Mouse (Mus musculus): ENCODE measurements at regions not wholly inside any gene's neighbourhood (a gene's known extent, or its start where the extent isn't known, plus 50 kb on each side); places are given as distances from the start of the nearest gene placed in this dataset.
"Not testable (repeated sequence)": the region's sequence is repeated elsewhere in the genome, so short reads cannot be mapped to it uniquely, and the experiment has no call there.

GRCm38 (mm10) chr16:50786199-50786598 lies 195.2 kb upstream of the Ccdc54 start:
- no peaks in the 10 kb centered on the region for H3K36me3 ChIP-seq (replicated peaks)
- H3K4me1 ChIP-seq, result peaks cover 10% of the 10 kb centered on the region
- H3K27ac ChIP-seq, result no peak overlapping the region
- H3K9me3 ChIP-seq, result peaks cover 3% of the 10 kb centered on the region; the same call in 1 of the 2 replicates
- no peak overlapping the region for H3K4me3 ChIP-seq
- no peaks in the 10 kb centered on the region for H3K27me3 ChIP-seq (ENCODE audit: poor library complexity, severe bottlenecking)
- no peak for DNase-seq (ENCODE audit: extremely low spot score, low spot score)
- WGBS, result 91% methylated on average over 3 of the region's 3 CpGs

DNA sequence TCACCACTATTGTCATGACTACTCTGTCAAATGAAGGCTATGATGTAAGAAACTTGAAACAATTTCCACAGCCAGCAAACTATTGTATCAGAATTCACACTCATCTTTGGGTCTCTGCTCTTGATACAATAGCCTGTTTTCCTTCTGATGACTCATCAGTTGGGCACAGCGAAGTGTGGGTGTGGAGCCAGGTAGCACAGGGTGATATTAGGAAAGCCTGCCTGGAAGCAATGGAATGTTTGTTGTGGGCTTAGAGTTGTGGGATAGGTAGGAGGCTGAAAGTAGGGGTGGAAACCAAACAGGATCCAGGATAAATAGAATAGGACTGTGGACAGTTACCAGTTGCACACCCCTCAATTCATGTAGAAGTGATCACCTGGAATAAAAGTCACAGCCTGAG lies 194.4 kb upstream of the Ccdc54 start:
- no peaks in the 10 kb centered on the region for H3K27me3 ChIP-seq (ENCODE audit: poor library complexity, severe bottlenecking)
- H3K27ac ChIP-seq, result no peak overlapping the region
- H3K4me3 ChIP-seq, result no peak overlapping the region
- H3K4me1 ChIP-seq, result peaks cover 10% of the 10 kb centered on the region
- WGBS, result 93% methylated on average over 1 of the region's 1 CpGs
- no peak for DNase-seq (ENCODE audit: extremely low spot score, low spot score)
- peaks cover 3% of the 10 kb centered on the region; the same call in 1 of the 2 replicates for H3K9me3 ChIP-seq
- H3K36me3 ChIP-seq (replicated peaks), result no peaks in the 10 kb centered on the region

DNA sequence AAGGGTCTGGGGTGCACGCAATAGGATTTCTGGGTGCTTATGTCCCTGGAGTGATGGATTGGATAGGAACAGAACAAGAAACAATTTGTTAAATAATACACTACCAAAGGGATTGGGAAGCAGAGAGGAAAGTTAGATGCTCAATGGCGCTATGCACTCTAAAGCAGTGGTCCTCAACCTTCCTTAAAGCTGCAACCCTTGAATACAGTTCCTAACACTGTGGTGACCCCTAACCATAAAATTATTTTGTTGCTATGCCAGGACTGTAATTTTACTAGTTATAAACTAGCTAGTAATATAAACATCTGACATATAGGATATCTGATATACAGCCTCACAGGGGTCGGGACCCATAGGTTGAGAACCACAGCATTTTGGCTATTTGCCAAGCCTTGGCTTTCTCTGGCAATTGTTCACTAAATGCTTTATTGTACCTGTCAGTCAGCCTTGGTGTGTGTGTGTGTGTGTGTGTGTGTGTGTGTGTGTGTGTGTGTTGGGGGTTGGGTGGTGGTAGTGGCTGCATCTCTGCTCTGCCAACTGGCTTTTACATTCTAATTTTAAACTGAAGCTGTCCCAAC lies 193.8 kb upstream of the Ccdc54 start:
- no peaks in the 10 kb centered on the region for H3K36me3 ChIP-seq (replicated peaks)
- H3K27me3 ChIP-seq (ENCODE audit: poor library complexity, severe bottlenecking), result no peaks in the 10 kb centered on the region
- 95% methylated on average over 3 of the region's 3 CpGs for WGBS

DNA sequence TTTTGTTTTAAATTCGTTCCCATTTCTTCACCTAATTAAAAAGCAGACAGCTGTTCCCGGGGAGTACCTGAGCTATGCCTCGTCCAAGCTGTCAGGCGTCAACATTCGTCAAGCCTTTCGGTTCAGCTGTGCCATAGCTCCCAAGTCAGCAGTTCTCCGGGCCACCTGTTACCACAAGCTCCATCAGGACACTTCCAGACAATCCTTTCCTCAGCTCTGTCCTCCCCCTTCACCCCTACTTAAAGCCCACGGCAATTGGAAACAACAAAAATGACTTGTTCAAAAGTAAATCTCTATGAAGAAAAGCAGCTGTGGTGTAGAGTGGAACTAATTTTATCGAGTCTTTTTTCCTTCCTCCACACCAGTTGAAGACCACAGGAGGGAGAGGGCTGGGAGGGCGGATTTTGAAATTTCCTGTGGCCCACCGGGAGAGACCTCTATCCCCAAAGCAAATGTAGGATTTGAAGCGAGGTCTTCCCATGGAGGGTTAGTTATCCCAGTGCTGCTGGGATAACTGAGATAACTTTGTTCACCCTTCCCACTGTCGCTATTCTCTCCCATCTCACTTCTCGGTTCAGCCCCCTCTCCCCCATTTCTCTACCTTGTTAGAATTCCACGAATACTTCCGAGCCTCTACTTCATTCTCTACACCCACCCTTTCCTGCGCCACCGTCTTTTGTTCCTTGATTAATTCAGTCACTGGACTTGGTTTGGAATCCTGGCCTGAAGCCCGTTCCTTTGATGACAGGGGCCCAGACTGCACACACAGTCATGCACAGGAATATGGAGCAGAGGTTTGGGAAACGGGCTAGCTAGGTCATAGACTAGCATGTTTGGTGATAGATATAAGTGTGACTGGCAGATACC lies 193.1 kb upstream of the Ccdc54 start:
- H3K4me3 ChIP-seq, result no peak overlapping the region
- DNase-seq (ENCODE audit: extremely low spot score, low spot score), result no peak
- H3K36me3 ChIP-seq (replicated peaks), result no peaks in the 10 kb centered on the region
- WGBS, result 71% methylated on average over 20 of the region's 20 CpGs
- H3K27me3 ChIP-seq (ENCODE audit: poor library complexity, severe bottlenecking), result no peaks in the 10 kb centered on the region
- H3K4me1 ChIP-seq, result peaks cover 17% of the 10 kb centered on the region
- H3K27ac ChIP-seq, result no peak overlapping the region
- peaks cover 3% of the 10 kb centered on the region; the same call in 1 of the 2 replicates for H3K9me3 ChIP-seq

More for the DNA sequence above, 193.8 kb upstream of the Ccdc54 start:
- Histone ChIP-seq H3K4me3 (no peak overlapping the region), H3K27ac (no peak overlapping the region), H3K4me1 (peaks cover 10% of the 10 kb centered on the region), H3K9me3 (peaks cover 3% of the 10 kb centered on the region; the same call in 1 of the 2 replicates)
- DNase-seq (ENCODE audit: extremely low spot score, low spot score), result no peak

DNA sequence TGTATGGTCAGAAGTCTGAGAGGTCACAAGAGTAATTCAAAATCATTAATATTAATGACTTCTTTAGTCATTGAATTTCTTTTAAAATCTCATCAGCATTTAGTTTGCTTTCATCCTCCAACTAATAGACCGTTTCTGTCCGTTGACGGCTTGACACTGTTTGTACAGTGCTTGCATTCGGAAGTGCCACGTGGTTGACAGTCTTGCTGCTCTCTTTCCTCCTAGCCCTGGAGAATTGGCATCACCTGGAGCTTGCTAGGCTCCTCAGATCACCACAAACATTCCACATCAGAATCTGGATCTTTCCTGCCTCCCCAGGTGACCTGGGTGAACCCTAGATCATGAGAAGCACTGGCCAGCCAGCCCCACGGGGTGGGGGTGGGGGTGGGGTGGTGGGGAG lies 192.3 kb upstream of the Ccdc54 start:
- H3K4me3 ChIP-seq, result no peak overlapping the region

GRCm38 (mm10) chr16:50779030-50779784 lies 188.3 kb upstream of the Ccdc54 start:
- Histone ChIP-seq H3K36me3 (replicated peaks) (no peaks in the 10 kb centered on the region), H3K9me3 (peaks cover 3% of the 10 kb centered on the region; the same call in 1 of the 2 replicates), H3K4me3 (no peak overlapping the region), H3K4me1 (peaks cover 14% of the 10 kb centered on the region), H3K27me3 (ENCODE audit: poor library complexity, severe bottlenecking) (no peaks in the 10 kb centered on the region), H3K27ac (no peak overlapping the region)
- 45% methylated on average over 6 of the region's 6 CpGs for WGBS
- no peak for DNase-seq (ENCODE audit: extremely low spot score, low spot score)

More for the DNA sequence above, 192.3 kb upstream of the Ccdc54 start:
- no peaks in the 10 kb centered on the region for H3K36me3 ChIP-seq (replicated peaks)
- no peak overlapping the region for H3K27ac ChIP-seq
- WGBS, result 69% methylated on average over 6 of the region's 6 CpGs
- peaks cover 18% of the 10 kb centered on the region for H3K4me1 ChIP-seq
- no peak for DNase-seq (ENCODE audit: extremely low spot score, low spot score)
- no peaks in the 10 kb centered on the region for H3K27me3 ChIP-seq (ENCODE audit: poor library complexity, severe bottlenecking)
- peaks cover 3% of the 10 kb centered on the region; the same call in 1 of the 2 replicates for H3K9me3 ChIP-seq

DNA sequence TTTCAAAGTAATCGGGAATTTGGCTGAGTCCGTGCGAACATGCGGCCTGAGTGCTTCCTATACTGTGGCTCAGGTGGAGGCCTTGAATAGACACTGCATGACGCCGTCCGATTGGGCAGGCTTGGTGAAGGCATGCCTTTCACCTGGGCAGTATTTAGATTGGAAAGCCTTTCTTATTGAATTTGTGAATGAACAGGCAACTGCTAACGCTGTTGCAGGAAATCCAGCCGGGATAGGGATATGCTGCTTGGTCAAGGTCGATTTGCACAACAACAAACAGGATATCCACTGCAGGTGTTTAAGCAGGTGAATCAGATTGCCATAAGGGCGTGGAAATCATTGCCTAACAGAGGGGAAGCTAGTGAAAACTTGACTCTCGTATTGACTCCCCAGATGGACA lies 183.7 kb upstream of the Ccdc54 start:
- H3K9me3 ChIP-seq; H3K27ac ChIP-seq; H3K36me3 ChIP-seq (replicated peaks); H3K4me3 ChIP-seq; H3K27me3 ChIP-seq (ENCODE audit: poor library complexity, severe bottlenecking); H3K4me1 ChIP-seq; DNase-seq (ENCODE audit: extremely low spot score, low spot score): not testable (repeated sequence)
- WGBS, result 91% methylated on average over 12 of the region's 12 CpGs

DNA sequence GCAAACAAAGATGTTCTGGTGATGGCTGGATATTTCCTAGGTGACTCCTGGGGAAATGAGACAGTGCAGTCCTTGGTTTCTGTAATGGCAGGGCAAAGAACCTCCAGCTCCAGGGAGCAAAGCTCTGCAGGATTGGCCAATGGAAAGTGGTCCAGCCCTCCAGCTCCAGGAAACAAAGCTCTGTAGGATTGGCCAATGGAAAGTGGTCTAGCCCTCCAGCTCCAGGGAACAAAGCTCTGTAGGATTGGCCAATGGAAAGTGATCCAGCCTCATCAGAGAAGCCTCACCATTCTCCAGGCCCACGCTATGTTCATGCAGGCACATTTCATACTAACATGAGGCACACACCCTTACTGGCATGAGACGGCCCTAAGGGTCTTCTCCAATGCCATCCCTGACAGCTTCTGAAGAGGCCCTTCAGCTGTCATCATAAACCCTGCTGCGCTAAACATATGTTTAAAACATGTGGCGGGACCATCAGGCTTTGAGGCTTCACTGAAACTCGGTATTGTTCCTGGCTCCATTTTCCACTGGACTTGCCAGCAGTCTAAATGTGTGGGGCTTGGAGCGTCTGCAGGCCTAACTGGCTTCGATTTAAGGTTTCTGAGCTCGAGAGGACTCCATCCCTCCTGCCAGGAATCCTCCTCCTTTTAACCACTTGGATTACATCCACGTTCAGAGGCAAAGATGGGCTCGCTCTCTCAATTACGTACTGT lies 175.3 kb upstream of the Ccdc54 start:
- H3K9me3 ChIP-seq, result no peaks in the 10 kb centered on the region
- H3K4me3 ChIP-seq, result no peak overlapping the region
- no peak for DNase-seq (ENCODE audit: extremely low spot score, low spot score)
- no peak overlapping the region for H3K27ac ChIP-seq
- no peaks in the 10 kb centered on the region for H3K36me3 ChIP-seq (replicated peaks)
- H3K27me3 ChIP-seq (ENCODE audit: poor library complexity, severe bottlenecking), result no peaks in the 10 kb centered on the region
- 90% methylated on average over 11 of the region's 11 CpGs for WGBS
- H3K4me1 ChIP-seq, result no peaks in the 10 kb centered on the region

GRCm38 (mm10) chr16:50762096-50762495 lies 171.1 kb upstream of the Ccdc54 start:
- no peaks in the 10 kb centered on the region for H3K9me3 ChIP-seq
- H3K27ac ChIP-seq, result no peak overlapping the region
- WGBS, result 89% methylated on average over 3 of the region's 3 CpGs
- no peaks in the 10 kb centered on the region for H3K27me3 ChIP-seq (ENCODE audit: poor library complexity, severe bottlenecking)
- no peaks in the 10 kb centered on the region for H3K36me3 ChIP-seq (replicated peaks)
- no peak for DNase-seq (ENCODE audit: extremely low spot score, low spot score)
- H3K4me1 ChIP-seq, result no peaks in the 10 kb centered on the region
- H3K4me3 ChIP-seq, result no peak overlapping the region

DNA sequence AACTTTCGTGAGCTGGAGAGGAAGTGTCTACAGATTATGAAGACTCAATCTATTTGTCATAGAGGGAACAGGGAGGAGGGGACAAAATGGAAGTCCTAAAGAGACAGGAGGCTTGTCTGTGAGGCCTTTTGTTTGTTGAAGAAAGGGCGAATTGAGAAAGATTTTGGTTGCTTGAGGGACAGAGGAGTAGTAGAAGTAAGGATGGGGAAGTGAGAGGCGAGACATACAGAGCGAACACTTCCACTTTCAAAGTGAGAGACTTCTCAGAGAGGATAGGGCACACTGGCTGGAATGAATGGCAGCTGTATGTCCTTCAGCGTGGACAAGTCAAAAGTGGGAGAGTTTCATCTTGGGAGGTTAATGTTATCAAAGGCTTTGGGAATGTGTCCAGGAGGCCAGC lies 169.0 kb upstream of the Ccdc54 start:
- DNase-seq (ENCODE audit: extremely low spot score, low spot score), result no peak
- H3K27me3 ChIP-seq (ENCODE audit: poor library complexity, severe bottlenecking), result no peaks in the 10 kb centered on the region
- no peak overlapping the region for H3K4me3 ChIP-seq
- H3K36me3 ChIP-seq (replicated peaks), result no peaks in the 10 kb centered on the region
- no peaks in the 10 kb centered on the region for H3K4me1 ChIP-seq
- no peaks in the 10 kb centered on the region for H3K9me3 ChIP-seq
- 86% methylated on average over 5 of the region's 5 CpGs for WGBS
- no peak overlapping the region for H3K27ac ChIP-seq

DNA sequence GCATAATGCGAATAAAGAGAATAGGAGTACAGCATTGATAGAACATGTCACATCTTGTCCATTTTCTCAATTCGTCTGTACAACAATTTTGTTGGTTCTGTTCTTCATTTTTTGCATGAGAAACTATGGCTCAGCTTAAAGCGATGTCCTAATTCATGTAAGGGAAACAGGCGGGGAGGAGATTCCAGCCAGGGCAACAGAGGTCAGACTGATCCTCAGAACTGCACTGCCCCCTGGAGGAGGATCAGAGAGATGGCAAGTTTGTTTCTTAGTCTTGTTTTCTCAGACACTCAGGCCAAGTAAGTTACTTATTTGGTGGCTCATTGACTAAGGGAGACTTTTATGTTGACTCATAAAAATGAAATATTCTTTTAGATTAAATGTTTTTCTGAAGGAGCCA lies 165.7 kb upstream of the Ccdc54 start:
- H3K9me3 ChIP-seq, result no peaks in the 10 kb centered on the region
- WGBS, result 44% methylated on average over 4 of the region's 4 CpGs
- no peaks in the 10 kb centered on the region for H3K27me3 ChIP-seq (ENCODE audit: poor library complexity, severe bottlenecking)
- DNase-seq (ENCODE audit: extremely low spot score, low spot score), result no peak
- no peak overlapping the region for H3K4me3 ChIP-seq
- H3K4me1 ChIP-seq, result peaks cover 15% of the 10 kb centered on the region
- H3K36me3 ChIP-seq (replicated peaks), result no peaks in the 10 kb centered on the region
- no peak overlapping the region for H3K27ac ChIP-seq

DNA sequence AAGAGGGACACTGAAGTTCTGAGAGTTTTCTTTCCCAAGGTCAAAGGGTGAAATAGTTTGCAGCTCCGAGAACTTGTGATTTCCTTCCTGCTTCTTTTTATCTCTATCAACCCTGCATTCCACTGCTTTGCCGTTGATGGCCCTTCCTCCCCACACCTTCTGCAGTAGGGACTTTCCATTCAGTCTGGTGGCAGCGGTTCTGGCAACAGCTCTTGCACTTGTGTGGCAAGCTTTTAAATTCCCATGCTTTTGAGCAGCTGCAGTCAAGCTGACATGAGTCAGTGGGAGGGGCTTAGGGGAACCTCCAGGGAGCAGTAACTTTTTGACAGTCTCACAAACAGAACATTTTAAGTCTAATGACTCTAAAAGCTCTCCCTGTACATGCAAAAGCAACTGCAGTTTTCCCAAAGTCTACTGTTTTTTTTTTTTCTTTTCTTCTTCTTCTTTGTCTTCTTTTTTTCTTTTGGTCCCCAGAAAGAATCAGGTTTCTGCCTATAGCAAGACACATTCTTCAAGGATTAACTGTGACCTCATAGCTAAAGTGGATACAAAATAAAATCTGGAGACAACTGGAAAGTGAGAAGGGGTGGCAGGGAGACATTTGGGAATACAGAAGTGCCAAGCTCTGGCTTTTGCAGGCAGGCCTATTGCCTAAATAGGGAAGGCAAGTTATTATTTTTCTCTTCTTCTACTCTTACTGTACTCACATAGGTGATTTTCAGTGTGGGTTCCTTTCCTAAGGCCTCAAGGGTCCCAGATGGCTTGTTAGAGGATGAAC lies 162.8 kb upstream of the Ccdc54 start:
- DNase-seq (ENCODE audit: extremely low spot score, low spot score), result no peak
- no peak overlapping the region for H3K4me3 ChIP-seq
- WGBS, result 20% methylated on average over 3 of the region's 3 CpGs
- no peak overlapping the region for H3K27ac ChIP-seq
- no peaks in the 10 kb centered on the region for H3K27me3 ChIP-seq (ENCODE audit: poor library complexity, severe bottlenecking)
- no peaks in the 10 kb centered on the region for H3K9me3 ChIP-seq
- peaks cover 15% of the 10 kb centered on the region for H3K4me1 ChIP-seq
- H3K36me3 ChIP-seq (replicated peaks), result no peaks in the 10 kb centered on the region
